Mouse (Mus musculus): ENCODE data around the gene Xrcc1. TPM values are rescaled to one million over a fixed set of nuclear protein-coding genes. Genes with fewer than 3 reads are reported as not detected.

Gene Xrcc1
- polyA plus RNA-seq, 1 experiment from 2014 or later = 70.1 TPM

DNA sequence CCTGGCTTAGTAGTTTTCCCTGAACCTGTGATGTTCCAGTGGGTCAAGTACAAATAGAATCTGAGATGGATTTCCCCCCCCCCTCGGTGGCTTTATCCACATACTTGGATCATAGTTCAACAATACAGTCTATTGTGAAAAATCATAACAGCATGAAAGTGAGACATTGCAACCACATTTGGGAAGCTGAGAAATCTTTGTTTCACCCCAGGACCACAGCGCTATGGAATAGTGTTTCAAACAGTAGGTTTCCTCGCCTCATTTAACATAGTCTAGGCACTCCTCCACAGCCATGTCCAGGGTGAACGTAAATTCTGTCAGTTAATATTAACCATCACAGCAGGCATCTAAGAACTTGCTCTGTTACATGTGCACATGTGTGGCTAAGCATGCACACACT is 9.0 kb upstream of the Xrcc1 start:
- WGBS (ENCODE audit: missing documents) = 100% methylated on average over 4 of the region's 4 CpGs

DNA sequence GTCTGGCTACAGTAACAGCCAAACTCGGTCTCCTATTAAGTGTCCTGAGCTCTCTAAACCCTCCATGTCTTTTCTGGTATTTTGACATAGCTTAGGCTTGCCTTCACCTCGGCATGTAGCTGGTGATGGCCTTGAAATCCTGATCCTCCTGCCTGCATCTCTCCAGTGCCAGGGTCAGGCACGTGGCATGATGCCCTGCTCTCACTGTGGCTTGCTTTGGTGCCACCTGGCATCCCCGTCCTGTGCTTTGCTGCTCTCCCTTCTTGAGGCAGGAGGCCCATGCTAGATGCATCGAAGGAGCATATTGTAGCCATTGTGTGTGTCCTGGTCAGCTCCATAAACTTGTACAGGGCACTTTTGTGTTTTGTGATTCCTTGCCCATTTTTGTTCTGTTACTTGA is 8.5 kb upstream of the Xrcc1 start:
- Histone ChIP-seq H3K79me2 (ENCODE audit: inconsistent target) (no peaks in the 10 kb centered on the region), H3K4me3 (ENCODE audit: inconsistent target) (no peak overlapping the region), H3K27ac (no peak overlapping the region), H3K36me3 (ENCODE audit: inconsistent target) (peaks cover 15% of the 10 kb centered on the region; the same call in 1 of the 2 replicates)
- 85% methylated on average over 5 of the region's 5 CpGs for WGBS (ENCODE audit: missing documents)

More for the DNA sequence above, 9.0 kb upstream of the Xrcc1 start:
- no peaks in the 10 kb centered on the region for H3K79me2 ChIP-seq (ENCODE audit: inconsistent target)
- H3K36me3 ChIP-seq (ENCODE audit: inconsistent target) = peaks cover 15% of the 10 kb centered on the region; the same call in 1 of the 2 replicates
- no peak overlapping the region for H3K27ac ChIP-seq
- no peak overlapping the region for H3K4me3 ChIP-seq (ENCODE audit: inconsistent target)

DNA sequence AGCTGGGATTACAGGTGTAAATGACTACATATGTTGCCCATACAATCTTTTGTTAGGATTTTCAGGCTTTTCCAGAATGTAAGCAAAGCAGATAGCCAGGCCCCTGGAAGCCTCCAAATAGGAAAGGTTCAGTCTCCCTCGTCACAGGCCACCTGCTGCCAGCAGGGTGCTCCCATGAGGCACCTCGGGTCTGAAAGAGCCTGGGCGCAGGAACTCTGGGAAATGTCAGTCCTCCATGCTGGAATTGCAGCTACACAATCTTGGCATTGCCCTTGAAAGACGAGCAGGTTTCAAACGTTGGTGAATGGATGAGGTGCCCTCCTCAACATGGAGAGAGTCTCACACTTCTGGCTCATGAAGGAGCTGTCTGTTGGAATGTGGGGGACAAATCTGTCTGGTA is 7.9 kb upstream of the Xrcc1 start:
- H3K4me3 ChIP-seq (ENCODE audit: inconsistent target) = no peak overlapping the region
- H3K79me2 ChIP-seq (ENCODE audit: inconsistent target) = no peaks in the 10 kb centered on the region
- H3K27ac ChIP-seq = no peak overlapping the region
- peaks cover 15% of the 10 kb centered on the region; the same call in 1 of the 2 replicates for H3K36me3 ChIP-seq (ENCODE audit: inconsistent target)
- 57% methylated on average over 5 of the region's 5 CpGs for WGBS (ENCODE audit: missing documents)

DNA sequence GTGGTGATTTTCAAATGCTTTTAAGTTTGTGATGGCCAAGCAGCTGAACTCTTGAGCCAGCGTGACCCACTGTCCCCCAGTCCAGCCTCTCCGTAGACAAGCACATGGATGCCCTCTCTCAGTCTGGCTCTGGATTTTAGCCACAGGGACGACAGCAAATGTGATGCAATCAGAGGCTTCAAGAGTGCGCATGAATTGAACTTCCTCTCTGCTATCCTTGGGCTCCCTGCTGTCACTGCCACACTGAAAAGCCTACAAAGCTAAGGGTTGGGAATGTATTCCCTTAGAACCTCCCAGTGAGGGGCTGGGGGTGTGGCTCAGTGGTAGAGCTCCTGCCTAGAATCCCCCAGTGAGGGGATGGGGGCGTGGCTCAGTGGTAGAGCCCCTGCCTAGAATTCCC is 7.4 kb upstream of the Xrcc1 start:
- Histone ChIP-seq H3K36me3 (ENCODE audit: inconsistent target) (peaks cover 15% of the 10 kb centered on the region; the same call in 1 of the 2 replicates), H3K4me3 (ENCODE audit: inconsistent target) (no peak overlapping the region), H3K79me2 (ENCODE audit: inconsistent target) (no peaks in the 10 kb centered on the region), H3K27ac (no peak overlapping the region)
- 40% methylated on average over 5 of the region's 5 CpGs for WGBS (ENCODE audit: missing documents)

DNA sequence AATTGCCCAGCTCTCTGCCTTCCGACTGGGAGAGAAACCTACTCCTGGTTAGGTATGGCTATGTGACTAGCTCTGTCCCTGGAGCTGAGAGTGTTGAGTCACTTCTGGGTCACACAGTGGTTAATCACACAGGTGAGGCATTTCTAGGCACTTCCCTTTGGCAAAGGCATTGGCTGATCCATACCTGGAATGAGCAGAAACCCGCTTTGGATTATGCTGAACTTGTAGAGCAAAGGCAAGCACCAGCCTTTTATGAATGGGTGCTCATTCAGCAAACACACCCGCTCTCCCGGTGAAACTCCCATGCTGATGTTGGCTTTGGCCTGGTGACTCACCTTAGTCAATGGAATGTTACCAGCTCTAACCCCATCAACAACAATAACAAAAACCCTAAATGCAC is 6.4 kb upstream of the Xrcc1 start:
- Histone ChIP-seq H3K36me3 (ENCODE audit: inconsistent target) (peaks cover 10% of the 10 kb centered on the region; the same call in 1 of the 2 replicates), H3K79me2 (ENCODE audit: inconsistent target) (no peaks in the 10 kb centered on the region), H3K27ac (no peak overlapping the region), H3K4me3 (ENCODE audit: inconsistent target) (no peak overlapping the region)
- WGBS (ENCODE audit: missing documents) = 94% methylated on average over 4 of the region's 4 CpGs

DNA sequence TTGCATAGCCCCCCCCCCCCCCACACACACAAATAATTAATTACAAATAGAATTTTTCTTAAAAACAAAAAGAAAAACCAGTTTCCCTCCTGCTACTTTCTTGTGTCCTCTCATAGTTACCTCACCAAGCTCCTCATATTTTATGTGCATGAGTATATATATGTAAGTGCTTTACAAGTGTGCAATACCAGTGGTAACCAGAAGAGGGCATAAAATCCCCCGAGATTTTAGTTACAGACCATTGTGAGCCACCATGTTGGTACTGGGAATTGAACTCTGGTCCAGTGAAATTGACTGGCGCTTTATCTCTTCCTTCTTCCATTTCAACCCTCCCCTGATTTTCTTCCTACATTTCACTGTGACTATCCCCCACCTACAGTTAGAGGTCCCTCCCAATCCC is 1.6 kb upstream of the Xrcc1 start:
- no peaks in the 10 kb centered on the region for H3K36me3 ChIP-seq (ENCODE audit: inconsistent target)
- no peak overlapping the region for H3K27ac ChIP-seq
- H3K4me3 ChIP-seq (ENCODE audit: inconsistent target) = no peak overlapping the region
- 93% methylated on average over 2 of the region's 2 CpGs for WGBS (ENCODE audit: missing documents)
- H3K79me2 ChIP-seq (ENCODE audit: inconsistent target) = peaks cover 12% of the 10 kb centered on the region

DNA sequence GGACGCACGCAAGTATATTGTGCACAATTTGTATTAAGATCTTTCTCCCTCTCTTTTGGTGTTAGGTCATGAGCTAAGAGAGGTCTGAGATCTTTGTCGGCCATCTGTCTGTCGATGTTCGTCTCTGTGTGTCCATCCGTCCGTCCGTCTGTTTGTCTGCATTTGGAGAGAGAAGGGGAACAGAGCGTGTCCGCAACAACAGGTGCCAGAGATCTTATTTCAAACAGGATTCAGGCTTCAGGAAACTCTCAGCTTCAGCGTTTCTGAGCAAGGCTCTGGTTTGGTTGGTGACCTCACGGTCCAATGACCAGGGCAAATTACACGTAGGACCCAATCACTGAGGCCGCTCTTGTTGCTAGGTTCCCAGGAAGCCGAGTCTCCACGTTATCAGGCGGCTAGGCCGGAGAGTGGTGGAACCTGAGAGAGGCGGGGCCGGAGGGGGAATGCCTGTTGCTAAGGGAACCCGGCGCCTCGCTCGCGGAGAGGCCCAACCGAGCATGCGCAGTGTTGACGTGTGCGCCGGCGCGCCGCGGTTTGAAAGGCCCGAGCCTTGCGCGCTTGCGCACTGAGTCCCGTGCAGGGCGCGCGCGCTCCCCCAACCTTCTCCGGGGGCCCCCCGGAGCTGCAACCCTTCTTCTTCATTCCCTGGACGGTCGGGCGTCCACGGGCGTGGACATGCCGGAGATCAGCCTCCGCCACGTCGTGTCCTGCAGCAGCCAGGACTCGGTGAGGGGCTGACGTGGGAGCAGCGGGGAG is 723 bp downstream of the Xrcc1 start:
- no peaks in the 10 kb centered on the region for H3K36me3 ChIP-seq (ENCODE audit: inconsistent target)
- WGBS (ENCODE audit: missing documents) = under 1% methylated on average over 57 of the region's 57 CpGs
- H3K4me3 ChIP-seq (ENCODE audit: inconsistent target) = peak overlapping the region; percentile 75
- peak overlapping the region; percentile 46 for H3K27ac ChIP-seq
- H3K79me2 ChIP-seq (ENCODE audit: inconsistent target) = peaks cover 12% of the 10 kb centered on the region

DNA sequence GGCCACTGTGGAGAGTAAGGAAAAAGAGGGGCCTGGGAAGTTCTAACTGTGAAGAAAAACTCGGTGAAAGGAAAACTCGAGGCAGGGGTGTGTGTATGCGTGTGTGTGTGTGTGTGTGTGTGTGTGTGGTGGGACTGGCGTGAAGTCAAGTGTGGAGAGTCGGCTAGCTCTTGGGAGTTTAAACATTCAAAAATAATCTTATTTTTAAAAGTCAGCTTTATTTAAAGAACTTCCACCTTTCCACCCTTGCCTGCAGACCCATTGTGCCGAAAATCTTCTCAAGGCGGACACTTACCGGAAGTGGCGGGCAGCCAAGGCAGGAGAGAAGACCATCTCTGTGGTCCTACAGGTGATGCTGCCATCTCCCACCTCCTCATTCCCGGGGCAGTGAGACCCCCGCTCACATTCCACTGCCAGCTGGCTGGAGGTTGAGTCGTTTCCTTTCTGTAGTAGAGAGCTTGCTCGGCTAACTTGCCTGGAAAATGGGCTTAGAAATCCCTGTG is 1.5 kb downstream of the Xrcc1 start:
- 35% methylated on average over 12 of the region's 13 CpGs for WGBS (ENCODE audit: missing documents)
- peaks cover 12% of the 10 kb centered on the region for H3K79me2 ChIP-seq (ENCODE audit: inconsistent target)
- H3K4me3 ChIP-seq (ENCODE audit: inconsistent target) = peak overlapping the region; percentile 75
- H3K27ac ChIP-seq = peak overlapping the region; percentile 33
- H3K36me3 ChIP-seq (ENCODE audit: inconsistent target) = no peaks in the 10 kb centered on the region

DNA sequence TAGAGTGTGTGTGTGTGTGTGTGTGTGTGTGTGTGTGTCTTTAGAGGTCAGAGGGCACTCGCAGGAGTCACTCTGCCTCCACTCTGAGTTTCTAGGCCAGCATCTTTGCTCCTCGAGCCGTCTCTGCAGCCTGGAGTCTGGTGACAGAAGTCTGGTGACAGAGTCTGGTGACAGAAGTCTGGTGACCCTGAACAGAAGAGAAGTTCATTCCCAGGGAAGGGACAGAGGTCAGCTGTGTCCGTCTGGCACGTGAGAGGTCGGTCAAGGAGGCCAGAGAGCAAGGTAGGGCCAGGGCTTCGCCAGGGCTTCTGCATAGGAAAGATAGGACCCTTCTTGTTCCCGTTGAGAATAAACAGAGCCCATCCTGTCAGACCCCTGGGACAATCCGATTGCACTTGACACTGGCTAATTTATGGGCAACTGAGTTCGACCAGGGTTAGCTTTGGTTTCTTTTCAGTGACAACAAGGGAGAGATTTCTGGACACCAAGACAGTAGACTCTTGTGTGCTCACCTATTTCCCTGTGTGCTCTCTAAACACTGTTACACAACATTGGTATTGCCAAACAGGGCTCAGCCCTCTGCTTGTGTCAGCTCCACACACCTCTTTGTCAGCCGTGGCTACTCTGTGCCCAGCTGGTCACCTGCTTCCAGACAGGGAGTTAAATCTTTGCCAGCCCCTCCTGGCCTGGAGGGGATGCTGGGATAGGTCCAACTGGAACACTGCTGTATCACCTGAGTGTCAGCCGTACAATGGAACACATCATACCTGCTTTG is 6.1 kb downstream of the Xrcc1 start:
- Histone ChIP-seq H3K27ac (no peak overlapping the region), H3K36me3 (ENCODE audit: inconsistent target) (0 out of 2 replicates have a peak, but pooled peaks cover 7% of the 10 kb centered on the region), H3K79me2 (ENCODE audit: inconsistent target) (peaks cover 11% of the 10 kb centered on the region), H3K4me3 (ENCODE audit: inconsistent target) (no peak overlapping the region)
- WGBS (ENCODE audit: missing documents) = 80% methylated on average over 12 of the region's 12 CpGs

DNA sequence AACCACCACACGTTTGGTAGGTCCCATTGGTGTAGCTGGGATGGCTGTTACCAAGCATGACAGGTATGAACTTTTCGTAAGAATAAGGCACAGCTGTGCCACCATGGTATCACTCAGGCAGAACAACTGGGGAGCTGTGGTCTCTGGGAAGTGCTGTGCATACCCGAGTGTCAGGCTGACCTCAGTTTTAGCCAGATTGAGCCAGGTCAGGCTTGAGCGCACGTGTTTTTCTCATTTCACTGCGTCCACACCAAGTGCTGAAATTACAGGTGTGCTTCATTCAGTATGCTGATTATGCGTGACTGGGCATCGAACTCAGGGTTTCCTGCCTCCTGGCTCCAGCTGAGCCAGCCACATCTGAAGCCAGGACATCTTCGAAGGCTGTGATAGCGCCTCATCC is 9.7 kb downstream of the Xrcc1 start:
- no peak overlapping the region for H3K4me3 ChIP-seq (ENCODE audit: inconsistent target)
- 0 out of 2 replicates have a peak, but pooled peaks cover 7% of the 10 kb centered on the region for H3K36me3 ChIP-seq (ENCODE audit: inconsistent target)
- H3K27ac ChIP-seq = no peak overlapping the region
- 92% methylated on average over 10 of the region's 10 CpGs for WGBS (ENCODE audit: missing documents)
- H3K79me2 ChIP-seq (ENCODE audit: inconsistent target) = no peaks in the 10 kb centered on the region; the same call in 1 of the 2 replicates

DNA sequence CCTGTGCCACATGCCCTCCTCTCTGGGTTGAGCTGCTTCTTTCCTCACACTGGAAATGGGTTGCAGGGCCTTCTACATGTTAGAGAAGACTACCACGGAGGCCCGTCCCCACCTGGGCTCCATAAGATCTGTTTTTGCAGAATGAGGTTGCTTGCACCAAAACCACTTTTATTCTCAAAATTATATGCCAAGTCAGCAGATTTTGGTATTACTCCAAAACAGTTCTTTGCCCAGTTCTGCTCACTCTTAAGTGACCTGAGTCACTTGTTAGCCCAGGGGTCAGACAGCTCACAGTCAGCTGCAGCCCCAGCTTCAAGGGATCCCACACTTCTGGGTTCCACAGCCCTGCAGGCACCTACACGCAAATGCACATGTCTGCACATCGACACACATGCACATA is 15.4 kb downstream of the Xrcc1 start:
- H3K79me2 ChIP-seq (ENCODE audit: inconsistent target) = no peaks in the 10 kb centered on the region; the same call in 1 of the 2 replicates
- H3K36me3 ChIP-seq (ENCODE audit: inconsistent target) = peaks cover under 1% of the 10 kb centered on the region; the same call in 1 of the 2 replicates
- 98% methylated on average over 4 of the region's 4 CpGs for WGBS (ENCODE audit: missing documents)
- no peak overlapping the region for H3K27ac ChIP-seq
- H3K4me3 ChIP-seq (ENCODE audit: inconsistent target) = no peak overlapping the region

DNA sequence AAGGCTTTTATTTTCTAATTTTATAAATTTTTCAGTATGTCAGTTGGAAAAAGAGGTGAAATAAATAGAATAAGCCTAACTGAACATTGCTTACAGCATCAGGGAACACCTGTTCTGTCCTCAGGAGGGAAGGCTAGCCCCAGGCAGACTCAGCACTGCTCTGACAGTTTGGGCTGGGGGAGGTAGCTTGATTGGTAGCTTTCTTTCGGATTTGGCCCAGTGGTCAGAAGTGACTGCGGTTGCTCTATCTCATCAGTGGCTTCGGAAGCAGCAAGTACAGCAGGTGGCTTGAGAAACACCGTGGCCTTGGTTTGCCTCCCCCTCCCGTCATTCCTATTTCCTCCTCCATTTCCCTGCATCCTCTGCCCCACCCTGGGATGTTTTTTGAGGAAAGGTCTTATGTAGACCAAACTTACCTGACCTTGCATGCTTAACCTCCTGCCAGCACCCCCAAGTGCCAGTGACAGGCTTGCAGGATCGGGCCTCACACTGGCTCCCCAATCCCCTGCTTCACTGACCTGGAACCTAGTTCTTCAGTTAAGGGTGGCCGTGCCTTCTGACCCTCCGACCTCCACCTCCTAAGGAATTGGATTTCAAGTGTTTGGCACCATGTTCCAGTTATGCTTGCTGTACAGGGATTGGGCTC is 17.2 kb downstream of the Xrcc1 start:
- Histone ChIP-seq H3K79me2 (ENCODE audit: inconsistent target) (no peaks in the 10 kb centered on the region), H3K4me3 (ENCODE audit: inconsistent target) (no peak overlapping the region), H3K27ac (no peak overlapping the region), H3K36me3 (ENCODE audit: inconsistent target) (peaks cover 17% of the 10 kb centered on the region)
- 97% methylated on average over 8 of the region's 8 CpGs for WGBS (ENCODE audit: missing documents)

DNA sequence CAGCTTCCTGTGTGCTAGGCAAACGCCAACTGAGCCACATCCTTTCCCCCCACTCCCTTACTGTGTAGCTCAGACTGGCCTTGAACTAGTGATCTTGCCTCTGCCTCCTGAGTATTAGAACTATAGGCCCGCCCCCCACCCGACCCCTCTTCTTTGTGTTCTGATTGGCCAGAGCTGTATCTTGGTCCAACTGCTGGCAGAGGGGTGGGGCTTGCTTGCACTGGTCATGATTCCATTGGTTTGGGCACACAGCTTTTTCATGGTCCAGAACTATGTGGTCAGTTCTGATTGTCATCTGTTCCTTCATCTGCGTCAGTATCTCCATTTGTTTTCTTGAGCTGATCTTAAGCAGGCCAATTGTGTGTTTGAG is 17.7 kb downstream of the Xrcc1 start:
- peaks cover 17% of the 10 kb centered on the region for H3K36me3 ChIP-seq (ENCODE audit: inconsistent target)
- 89% methylated on average over 4 of the region's 4 CpGs for WGBS (ENCODE audit: missing documents)
- H3K4me3 ChIP-seq (ENCODE audit: inconsistent target) = no peak overlapping the region
- H3K79me2 ChIP-seq (ENCODE audit: inconsistent target) = no peaks in the 10 kb centered on the region
- H3K27ac ChIP-seq = no peak overlapping the region

DNA sequence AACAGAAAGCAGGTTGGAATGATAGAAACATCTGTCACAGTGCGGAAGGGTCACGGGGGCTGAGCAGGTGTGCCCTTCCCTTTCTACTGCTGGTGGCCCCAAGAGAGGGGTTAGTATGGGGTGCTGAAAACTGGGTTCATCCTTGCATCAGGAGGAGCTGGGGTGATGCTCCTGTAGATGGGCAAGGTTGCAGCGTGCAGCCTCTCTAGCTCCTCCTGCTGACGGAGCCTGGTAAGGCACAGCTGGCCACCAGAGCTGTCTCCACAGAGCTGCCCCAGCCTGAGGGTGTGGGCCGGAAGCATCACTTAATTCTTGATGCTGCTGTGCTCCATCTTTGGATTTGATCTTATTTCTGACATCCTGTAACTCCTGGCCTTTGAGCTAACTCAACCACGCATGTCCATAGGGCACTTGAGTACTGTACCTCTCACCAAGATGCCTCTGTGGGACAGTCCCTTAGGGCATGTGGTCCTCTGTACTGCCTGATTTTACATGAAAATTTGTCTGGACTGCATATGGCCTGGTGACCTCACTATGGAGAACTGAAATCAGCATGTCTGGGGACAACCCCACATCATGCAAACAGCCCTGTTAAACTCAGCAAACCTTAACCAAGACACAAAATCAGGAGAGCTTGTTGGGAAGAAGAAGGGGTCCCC is 18.6 kb downstream of the Xrcc1 start:
- Histone ChIP-seq H3K36me3 (ENCODE audit: inconsistent target) (peaks cover 17% of the 10 kb centered on the region), H3K79me2 (ENCODE audit: inconsistent target) (no peaks in the 10 kb centered on the region), H3K27ac (no peak overlapping the region), H3K4me3 (ENCODE audit: inconsistent target) (no peak overlapping the region)
- WGBS (ENCODE audit: missing documents) = 62% methylated on average over 6 of the region's 6 CpGs
